Mouse (Mus musculus): ENCODE data around the gene Unc119b.
"Not testable (repeated sequence)": the region's sequence is repeated elsewhere in the genome, so short reads cannot be mapped to it uniquely, and the experiment has no call there.

Gene Unc119b

GRCm38 (mm10) chr5:115134234-115135165 is at the start of gene Unc119b:
Gene Unc119b, minus strand, starts transcription at chr5:115134975.
- DNase-seq (ENCODE audit: low spot score), result peak; percentile 90

DNA sequence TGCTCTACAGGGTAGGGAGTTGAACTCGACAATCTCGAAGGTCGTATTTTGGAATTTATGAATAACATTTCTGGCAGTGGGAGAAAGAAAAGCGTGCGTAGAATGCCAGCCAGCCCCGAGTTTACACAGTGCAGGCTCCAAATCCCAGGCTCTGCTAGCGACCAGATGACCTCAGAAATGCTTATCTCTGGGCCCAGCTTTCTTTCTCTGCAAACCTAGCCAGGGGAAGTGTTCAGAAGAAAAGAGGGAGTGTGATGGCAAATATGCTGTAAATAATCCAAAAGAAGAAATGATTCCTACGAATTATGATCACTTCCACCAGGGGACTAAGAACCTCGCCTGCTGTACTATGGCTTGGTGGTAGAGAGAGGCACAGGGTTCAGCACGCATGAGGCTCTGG is 48.7 kb upstream of the Unc119b start:
- DNase-seq (ENCODE audit: low spot score), result peak; percentile 48

GRCm38 (mm10) chr5:115182925-115183324 is 48.1 kb upstream of the Unc119b start:
- DNase-seq (ENCODE audit: low spot score), result no peak

DNA sequence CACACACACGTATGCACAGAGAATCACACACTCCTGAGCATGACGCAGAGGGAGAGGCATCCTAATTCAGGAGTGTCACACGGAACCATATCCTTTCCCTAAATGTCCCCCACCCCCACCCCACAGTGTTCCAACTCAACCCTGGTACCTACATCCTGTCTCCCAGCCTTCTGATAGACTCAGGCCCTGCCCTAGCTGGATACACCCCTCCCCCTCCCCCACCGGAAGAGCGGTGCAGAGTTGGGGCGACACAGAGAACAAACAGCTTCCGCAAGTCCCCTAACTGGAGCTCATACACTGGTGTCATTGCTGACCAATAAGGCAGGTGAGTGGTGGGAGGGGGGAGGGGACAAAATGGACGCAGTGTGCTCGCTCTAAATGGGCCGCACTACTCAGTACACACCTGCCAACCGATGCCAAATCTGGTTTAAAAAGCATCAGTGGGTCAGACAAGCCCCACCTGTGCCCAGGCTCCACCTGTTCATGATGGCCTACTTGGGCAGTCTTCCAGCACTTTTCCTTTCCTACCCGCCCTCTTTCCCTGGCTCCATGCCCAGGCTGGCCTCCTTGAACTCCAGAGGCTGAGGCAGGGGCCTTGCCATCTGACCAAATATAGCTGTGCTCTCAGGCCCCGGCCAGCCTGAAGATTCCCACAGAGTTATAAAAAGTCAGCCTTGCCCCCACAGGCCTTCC is 46.6 kb upstream of the Unc119b start:
- DNase-seq (ENCODE audit: low spot score), result peak; percentile 68

- DNase-seq (ENCODE audit: low spot score), result no peak
Observed at GRCm38 (mm10) chr5:115179596-115179995, 44.8 kb upstream of the Unc119b start.

GRCm38 (mm10) chr5:115177866-115178265 is 43.1 kb upstream of the Unc119b start:
- DNase-seq (ENCODE audit: low spot score), result no peak

DNA sequence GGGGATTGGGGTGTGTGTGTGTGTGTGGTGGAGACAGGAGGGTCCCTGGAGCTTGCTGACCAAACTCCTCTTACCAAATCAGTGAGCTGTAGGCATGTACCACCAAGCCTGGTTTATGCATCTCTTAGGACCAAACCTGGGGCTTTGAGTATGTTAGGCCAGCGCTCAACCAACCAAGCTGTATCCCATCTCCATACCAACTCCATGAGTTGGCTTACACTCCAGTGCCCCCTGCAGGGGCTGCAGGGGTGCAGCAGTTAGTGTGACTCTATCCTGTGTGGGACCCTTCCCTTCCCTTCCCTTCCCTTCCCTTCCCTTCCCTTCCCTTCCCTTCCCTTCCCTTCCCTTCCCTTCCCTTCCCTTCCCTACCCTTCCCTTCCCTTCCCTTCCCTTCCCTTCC is 39.8 kb upstream of the Unc119b start:
- no peak for DNase-seq (ENCODE audit: low spot score)

- DNase-seq (ENCODE audit: low spot score), result no peak
Observed at GRCm38 (mm10) chr5:115170150-115170549, 35.4 kb upstream of the Unc119b start.

- no peak for DNase-seq (ENCODE audit: low spot score)
Observed at GRCm38 (mm10) chr5:115168641-115169415, 34.1 kb upstream of the Unc119b start.

DNA sequence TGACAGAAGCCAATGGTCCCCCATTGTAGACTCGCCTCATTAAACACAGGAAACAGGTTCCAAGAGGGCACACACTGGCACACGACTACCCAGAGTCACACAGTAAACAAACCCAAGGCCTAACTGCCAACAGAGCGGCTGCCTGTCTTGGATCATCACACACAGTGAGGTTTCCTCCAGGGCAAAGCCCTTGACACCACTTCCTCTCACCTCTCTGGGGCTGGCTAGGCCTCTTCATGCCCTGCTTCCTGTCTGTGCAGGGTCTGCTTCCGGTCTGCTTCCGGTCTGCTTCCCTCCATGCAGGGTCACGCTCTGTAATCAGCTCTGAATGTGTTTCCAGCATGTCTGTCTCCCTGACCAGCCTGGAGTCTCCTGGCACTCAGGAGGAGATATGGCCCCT is 32.6 kb upstream of the Unc119b start:
- DNase-seq (ENCODE audit: low spot score), result no peak

DNA sequence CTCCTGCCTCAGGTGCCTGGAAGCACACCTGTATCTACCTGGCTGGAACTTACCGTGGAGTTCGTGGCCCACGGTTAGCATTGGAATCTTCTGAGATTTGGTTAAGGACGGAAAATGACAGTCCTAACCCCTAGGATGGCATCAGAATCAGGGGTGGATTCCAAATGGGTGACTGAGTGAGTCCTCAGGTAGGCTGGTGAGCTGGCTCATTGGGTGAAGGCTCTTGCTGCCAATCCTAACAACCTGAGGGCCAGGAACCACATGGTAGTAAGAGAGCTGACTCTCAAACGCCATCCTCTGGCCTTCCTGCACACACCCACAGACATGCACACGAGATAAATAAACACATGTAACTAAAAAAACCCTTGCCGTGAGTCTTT is 32.0 kb upstream of the Unc119b start:
- no peak for DNase-seq (ENCODE audit: low spot score)

- DNase-seq (ENCODE audit: low spot score), result peak; percentile 39
Observed at GRCm38 (mm10) chr5:115165895-115166814, 31.4 kb upstream of the Unc119b start.

- no peak for DNase-seq (ENCODE audit: low spot score)
Observed at GRCm38 (mm10) chr5:115165351-115165750, 30.6 kb upstream of the Unc119b start.

GRCm38 (mm10) chr5:115164446-115164845 is 29.7 kb upstream of the Unc119b start:
- not testable (repeated sequence) for DNase-seq (ENCODE audit: low spot score)

DNA sequence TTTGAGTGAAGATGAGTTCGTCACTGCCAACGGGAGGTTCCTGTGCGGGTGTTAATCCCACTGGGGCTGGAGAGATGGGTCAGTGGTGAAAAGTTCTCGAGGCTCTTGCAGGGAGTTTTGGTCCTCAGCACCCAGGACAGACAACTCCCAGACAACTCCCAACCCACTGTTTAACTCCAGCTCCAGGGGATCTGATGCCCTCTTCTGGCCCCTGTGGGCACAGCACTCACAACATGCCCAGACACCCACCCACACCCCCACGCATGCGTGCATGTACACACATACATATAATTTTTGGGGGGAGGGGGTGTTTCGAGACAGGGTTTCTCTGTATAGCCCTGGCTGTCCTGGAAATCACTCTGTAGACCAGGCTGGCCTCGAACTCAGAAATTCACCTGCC is 28.8 kb upstream of the Unc119b start:
- DNase-seq (ENCODE audit: low spot score), result peak; percentile 64

DNA sequence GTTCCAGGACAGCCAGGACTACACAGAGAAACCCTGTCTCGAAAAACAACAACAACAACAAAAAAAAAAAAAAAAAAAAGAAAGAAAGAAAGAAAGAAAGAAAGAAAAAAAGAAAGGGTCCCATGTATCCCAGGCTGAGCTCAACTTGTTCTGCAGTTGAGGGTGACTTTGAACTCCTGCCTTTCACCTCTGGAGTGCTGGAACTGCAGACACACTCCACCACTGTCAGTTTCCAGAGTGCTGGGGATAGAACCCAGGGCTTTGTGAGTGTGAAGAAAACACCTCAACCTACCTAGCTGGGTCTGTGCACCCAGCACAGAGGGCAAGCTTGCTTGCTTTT is 27.1 kb upstream of the Unc119b start:
- DNase-seq (ENCODE audit: low spot score), result not testable (repeated sequence)

DNA sequence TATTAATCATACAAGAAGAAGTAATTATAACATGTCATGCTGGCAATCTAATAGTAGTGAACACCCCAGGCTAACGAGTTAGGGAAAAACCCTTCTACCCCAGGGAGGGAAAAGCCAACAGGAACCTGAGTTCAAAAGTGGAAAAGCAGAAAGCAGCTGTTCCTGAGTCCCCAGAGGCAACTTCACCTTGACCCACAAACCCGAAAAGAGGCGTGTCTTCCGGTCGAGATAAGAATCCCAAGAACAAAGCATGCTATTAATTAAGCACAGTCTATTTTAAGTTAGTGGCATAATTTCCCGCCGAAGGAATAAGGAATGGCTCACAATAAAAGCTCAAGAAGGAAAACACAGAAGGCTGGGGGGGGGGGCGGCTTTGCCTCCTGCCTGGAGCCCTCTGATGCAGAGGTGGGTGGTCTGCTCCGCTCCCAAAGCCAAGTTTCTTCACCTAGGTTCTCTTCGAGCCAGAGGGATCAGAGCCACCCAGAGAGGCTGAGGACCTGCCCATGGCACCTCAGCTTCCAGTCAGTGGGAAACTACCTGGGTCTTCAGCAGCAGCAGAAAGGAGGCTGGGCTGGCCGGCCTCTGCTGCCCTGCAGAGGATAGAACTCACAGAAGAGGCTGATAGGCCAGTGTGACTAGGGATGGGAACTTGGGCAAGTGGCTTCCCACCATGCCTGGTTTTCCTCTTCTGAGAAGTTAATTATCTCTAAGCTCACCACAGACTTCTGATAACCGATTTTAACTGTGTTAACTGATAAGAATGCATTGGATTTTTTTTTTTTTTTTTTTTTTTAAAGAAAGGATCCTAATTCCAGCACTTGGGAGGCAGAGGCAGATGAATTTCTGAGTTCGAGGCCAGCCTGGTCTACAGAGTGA is 26.5 kb upstream of the Unc119b start:
- no peak for DNase-seq (ENCODE audit: low spot score)

DNA sequence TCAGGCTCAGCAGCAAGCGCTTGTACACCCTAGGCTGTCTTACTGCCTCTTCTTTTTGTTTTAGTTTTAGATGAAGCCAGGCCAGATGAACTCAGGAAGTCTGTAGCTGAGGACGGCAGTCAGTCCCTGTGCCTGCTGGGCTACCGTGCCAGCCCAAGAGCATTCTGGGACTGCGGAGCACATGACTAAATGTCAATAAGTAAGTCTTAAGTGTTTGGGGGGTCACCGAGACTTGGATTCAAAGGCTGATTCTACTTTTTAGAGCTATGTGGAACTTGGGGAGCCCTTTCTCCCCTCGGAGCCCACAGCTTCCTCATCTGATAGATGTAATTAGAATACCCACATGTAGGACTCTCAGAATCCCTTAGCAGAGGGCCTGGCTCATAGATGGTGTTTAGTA is 25.9 kb upstream of the Unc119b start:
- no peak for DNase-seq (ENCODE audit: low spot score)

DNA sequence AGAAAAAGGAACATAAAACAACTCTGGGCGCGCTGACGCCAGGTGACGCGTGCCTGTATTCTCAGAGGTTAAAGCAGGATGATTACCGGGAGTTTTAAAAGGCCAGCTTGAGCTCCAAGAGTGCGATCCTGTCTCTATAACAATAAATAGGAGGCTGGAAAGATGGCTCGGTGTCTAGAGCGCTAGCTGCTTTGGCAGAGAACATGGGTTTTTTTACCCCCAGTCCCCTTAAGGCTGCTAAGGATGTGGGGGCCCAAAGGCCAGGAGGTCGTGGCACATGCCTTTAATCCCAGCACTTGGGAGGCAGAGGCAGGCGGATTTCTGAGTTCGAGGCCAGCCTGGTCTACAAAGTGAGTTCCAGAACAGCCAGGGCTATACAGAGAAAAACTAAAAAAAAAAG is 24.4 kb upstream of the Unc119b start:
- DNase-seq (ENCODE audit: low spot score), result no peak

All from ovary, postnatal 36 days (tissue).